Mouse (Mus musculus): Measurements from ENCODE around the gene Fdxr. TPM values are rescaled to one million over a fixed set of nuclear protein-coding genes. Genes with fewer than 3 reads are reported as not detected.

The Fdxr gene
- 10 to 100 TPM; 20.9 to 24.2 TPM for total RNA-seq (2021)

DNA sequence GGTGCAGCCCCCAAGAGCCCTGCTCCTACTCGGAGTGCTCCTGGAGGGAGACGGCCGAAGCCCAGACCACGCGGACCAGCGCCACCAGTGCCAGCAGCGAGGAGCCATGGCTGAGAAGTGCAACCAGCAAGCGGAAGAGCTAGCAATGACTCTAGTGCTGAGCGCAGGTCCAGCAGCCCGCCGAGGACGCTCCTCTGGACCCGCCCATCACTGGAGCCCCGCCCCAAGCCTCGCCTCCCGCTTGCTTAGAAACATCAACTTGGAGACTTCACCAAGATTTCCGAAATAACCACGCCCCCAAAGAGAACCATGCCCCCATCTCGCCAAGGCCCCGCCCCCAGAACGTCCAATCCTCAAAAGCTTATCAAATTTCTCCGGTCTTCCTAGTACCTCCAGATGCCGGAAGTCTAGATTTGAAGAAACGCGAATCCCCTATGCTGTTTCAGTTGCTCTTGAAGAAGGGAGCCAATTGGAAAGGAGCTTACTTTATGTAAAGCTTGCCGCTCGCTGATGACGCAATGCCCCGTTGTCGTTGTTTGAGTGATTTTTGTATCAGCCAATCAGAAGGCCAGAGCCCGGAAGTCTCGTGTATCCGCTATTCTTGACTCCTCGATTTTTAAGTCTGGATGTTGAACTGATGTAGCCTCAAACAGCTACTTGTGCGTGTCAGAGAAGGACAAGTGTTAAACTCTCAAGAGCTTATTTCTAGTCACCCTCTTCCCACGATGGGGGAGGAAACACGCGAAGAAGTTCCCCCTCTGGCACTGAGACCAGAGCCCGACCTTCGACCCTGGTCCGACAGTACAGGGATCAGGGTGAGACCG is at the start of gene Fdxr:
TSS of gene Fdxr (minus strand) at position 271 of the 824 bp plus-strand sequence.
- DNase-seq, result peak; percentile 94 to 95

DNA sequence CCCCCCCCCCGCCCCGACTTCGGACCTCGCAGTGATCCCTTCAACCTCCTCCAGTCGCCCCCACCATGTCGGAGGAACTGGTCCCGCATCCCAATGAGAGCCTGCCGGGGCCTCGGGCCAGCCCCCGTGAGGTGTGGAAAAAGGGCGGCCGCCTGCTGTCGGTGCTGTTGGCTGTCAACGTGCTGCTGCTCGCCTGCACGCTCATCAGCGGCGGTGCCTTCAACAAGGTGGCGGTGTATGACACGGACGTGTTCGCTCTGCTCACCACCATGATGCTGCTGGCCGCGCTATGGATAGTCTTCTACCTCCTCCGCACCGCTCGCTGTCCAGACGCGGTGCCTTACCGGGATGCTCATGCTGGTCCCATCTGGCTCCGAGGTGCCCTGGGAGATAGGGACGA is 46.5 kb upstream of the Fdxr start:
- DNase-seq, result no peak

DNA sequence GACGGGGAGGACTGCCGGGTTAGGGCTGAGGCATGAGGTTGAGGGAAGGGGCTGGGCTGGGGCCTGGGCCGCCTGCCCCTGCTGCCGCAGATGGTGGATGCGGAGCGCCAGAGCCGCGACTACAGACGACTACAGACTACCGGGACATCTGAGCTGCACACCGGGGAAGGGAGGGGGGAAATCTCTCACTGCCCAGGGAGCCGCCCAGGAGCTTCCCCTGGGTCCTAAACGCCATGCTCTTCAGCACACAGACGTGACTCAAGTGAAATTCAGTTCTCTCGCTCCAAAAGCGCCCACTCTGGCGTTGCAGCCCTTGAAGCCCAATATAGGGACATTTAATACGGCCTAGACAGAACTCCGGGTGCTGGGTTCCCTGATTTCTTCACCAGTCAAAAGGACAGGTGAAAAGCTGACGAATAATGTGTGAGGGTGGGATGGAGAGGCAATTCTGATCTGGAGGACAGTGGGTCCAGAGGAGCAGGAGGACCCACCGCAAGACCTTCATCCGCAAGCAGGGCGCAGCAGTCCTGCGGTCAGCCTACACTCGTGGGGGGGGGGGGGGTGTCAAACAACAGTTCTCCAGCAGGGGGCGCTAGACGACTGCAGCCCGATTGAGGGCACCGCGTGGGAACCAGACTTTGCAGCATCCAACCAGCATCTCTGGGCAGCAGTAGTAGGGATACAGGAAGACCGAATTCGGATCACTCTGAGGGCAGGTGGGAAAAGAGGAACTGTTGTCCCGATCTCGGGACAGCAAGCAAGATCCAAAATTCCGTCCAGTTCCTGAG is 45.2 kb upstream of the Fdxr start, which contains the start of gene Ush1g:
TSS of gene Ush1g (minus strand) at position 136 of the 788 bp plus-strand sequence.
- no peak for DNase-seq

DNA sequence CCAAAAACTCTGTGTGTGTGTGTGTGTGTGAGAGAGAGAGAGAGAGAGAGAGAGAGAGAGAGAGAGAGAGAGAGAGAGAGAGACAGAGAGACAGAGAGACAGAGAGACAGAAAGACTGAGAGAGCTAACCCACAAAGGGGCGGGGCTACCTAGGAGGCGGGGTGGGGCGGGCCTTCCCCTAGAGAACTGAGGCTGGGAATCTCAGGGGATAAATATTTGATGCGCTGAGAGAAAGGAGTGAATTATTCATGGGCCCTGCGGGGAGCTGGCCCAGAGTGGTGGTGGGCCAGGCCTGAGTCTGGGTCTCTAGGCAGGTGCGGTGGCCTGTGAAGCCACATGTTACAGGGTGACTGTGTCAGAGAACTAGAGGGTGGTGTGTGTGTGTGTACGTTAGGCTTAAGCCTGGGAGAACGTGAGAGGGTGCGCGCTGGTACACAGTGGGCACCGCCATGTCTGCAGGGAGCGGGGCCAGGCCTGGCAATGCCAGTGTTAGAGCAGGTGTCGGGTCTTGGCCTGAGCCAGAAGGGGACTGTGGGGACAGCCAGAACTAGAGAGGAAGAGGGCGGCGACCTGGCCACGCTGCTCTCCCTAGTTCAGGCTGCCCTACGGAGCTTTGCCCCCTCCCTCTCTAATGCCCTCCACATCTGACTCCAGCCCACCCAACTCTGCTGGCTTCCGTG is 43.0 kb upstream of the Fdxr start:
- no peak for DNase-seq

DNA sequence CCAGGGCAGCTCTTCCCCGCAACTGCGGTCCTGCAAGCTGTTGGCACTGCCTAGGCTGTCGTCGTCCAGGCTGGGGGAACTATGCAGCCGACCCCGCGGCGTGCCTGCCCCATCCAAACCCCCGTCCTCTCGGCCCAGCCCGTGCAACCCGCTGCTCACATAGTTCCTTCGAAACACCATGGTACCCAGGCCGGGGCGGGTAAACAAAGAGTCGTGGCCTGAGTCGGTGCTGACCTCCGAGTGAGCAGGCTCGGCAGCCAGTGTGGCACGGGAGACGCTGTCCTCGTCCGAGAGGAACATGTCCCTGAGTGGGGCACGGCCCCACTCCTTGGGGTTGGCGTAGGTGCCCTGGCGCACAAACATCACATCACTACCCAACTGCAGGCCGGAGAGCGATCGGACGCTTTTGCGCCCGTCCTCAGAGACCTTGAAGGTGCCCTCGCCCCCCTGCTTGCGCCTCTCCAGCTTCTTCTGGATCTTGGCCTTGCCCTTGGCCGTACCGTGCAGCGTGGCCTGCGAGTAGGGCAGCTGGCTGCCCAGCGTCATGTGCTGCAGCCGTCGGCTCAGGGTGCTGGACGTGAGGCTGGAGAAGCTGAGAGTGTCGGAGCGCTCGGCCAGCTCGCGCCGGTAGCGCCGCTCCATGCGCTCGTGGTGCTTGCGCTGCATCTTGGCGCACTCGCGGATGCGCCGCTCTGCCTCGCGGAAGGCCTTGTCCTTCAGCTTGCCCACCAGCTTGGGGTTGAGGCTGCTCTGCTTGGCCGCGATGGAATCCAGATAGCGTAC is 41.6 kb upstream of the Fdxr start:
- no peak for DNase-seq

DNA sequence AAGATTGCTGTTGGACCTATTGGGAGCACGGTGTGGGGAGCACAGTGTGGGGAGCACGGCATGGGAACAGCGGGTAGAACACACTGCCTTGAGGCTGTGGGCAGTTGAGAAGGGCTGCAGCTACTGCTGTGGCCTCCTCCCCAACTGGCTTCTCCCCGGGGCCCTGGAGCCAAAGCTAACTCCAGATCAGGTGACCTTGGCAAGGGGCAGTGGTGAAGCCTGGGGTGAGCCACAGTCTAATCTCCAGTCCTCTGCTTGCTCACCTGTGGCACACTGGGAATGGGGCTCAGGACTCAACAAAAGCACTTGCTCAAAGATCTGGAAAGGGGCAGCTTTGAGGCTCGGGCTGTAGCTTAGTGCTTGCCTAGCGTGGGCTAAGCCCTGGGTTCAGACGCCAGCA is 40.4 kb upstream of the Fdxr start:
- DNase-seq, result no peak

DNA sequence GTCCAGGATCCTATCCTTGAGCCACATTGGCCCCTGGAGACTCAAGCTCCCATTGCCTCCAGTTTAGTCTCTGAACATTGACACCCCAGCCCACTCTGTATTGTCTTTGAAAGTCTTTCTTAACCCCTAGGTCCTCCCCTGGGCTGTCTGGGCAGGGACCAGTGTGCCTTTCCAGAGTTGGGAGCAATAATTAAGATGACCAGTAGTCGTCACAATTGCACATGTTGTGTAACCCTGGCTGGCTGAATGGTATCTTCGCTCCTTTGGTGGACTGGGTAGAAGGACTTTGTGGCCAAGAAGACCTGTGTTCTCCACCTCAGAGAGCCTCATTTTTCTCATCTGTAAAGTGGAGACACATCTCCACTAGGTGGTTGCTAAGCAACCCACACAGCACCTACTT is 37.4 kb upstream of the Fdxr start:
- no peak for DNase-seq

DNA sequence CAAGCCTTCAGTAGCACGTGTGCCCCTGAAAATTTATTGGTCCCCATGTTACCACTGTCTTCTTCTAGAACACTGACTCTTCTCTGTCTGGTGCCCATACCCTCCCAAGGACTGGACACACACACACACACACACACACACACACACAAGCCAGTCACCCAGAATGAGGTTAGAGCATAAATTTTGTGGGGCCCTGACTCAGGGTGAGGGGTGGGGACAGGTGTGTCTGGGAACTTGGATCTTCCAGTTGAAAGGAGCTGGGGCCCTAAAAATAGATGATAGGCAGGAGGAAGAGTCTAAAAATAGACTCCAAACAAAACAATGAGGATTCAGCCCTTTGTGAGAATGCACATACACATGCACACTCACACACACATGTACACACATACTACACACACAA is 31.9 kb upstream of the Fdxr start:
- no peak for DNase-seq

DNA sequence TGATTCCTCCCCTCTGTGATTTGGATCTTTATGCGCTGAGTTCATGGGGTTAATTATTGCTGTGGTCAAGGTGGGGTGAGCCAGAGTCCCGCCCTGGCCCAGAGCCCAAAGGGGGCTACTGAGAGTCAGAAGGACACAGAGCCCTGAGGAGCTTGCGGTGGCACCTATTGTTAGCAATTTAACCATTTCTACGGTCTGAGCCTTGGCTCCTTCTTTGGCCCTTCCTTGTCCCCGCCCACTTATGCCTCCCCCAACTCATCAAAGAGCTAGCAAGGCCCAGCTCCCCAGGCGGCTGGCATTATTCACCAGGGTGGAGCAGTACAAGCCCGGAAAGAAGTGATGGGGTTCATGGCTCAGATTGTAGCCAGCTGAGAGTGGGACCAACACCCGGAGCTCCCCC is 30.0 kb upstream of the Fdxr start, which contains the start of gene Otop2:
TSS of gene Otop2 (plus strand) at position 301 of the 400 bp plus-strand sequence.
- DNase-seq, result no peak

DNA sequence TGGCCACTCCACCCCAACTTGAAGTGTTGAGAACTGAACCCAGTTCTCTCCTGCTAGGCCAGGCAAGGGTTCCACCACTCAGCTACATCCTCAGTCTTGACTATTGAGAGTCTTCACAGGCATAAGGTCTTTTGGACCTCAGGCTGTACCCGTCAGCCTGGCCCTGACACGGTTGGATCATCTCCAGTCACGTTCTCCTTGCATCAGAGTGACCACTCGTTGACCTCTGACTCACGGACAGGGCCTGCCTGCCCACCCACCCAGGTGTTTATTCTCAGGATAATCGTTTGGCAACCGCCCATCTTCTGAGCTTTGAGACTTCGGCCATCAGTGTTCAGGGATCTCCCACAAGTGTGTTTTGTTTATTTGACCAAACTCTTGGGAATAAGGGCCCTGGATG is 26.3 kb upstream of the Fdxr start:
- DNase-seq, result no peak

DNA sequence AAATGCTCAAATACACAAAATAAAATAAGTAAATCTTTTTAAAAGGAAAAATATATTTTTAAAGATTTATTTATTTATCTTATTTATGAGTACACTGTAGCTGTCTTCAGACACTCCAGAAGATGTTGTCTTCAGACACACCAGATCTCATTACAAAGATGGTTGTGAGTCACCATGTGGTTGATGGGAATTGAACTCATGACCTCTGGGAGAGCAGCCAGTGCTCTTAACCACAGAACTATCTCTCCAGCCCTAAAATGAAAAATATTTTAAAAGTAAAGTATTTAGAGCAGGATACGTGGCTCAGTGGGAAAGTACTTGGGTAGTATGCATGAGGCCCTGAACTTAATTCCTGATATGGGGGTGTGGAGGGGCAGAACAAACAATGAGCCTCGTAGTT is 24.5 kb upstream of the Fdxr start:
- DNase-seq, result no peak

DNA sequence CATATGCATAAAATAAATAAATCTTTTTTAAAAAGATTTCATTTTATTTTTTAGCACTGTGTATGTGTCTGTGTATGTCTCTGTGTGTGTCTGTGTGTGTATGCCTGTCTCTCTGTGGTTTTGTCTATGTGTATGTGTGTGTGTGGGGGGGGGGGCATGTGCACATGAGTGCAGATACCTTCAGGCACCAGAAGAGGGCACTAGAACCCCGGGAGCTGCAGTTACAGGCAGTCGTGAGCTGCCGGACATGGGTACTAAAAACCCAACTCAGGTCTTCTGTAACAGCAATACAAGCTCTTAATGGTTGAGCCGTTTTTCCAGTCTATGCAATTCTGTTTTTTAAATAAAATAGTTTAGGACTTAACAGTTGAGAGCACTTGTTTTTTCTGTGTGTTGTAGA is 23.9 kb upstream of the Fdxr start:
- DNase-seq, result no peak

DNA sequence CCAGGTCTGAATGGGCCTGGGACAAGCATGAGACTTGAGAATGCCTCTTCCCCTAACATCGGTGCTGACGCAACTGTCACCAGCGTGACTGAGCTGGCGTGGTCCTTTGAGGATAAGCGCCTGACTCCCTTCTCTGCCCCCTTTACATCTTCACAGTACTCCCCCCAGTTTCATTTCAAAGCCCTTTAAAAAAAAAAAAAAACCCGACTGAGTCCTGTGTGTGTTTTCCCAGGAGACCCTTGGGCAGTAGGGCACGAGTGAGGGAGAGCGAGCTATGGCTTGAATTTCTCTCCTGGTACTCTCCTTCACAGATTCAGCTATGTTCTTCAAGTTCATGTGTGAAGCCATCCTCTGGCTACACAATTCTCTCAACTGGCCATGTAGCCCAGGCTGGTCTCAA is 21.3 kb upstream of the Fdxr start:
- no peak for DNase-seq

DNA sequence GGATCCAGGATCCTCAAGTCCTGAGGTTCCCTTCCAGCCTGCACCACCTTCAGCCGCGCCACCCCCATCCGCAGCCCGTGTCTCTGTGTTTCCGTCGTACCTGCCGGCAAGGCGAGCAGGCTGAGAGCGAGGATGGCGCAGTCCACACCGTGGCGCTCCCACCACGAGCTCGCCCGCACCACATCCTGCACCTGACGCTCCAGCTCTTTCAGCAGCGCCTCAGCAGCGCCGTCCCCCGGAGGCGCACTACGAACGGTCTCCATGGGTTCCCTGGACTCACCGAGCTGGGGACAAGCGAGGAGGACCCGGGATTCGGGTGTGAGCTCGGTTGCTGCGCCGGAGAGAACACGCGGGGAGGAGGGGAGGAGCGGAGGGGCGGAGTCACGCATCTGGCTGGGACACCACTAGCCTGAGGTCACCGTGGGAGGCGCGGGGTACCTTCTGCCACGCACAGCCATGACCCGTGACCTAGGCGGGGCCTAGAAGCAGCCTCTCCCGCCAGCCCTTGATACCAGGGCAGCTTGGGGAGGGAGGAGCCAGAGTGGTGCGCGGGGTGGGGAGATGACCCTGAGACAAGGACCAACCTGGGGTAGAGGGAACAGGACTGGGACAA is 20.5 kb upstream of the Fdxr start, which contains the start of gene Fads6:
TSS of gene Fads6 (minus strand) at position 450 of the 613 bp plus-strand sequence.
- DNase-seq, result peak; percentile 69 to 76

DNA sequence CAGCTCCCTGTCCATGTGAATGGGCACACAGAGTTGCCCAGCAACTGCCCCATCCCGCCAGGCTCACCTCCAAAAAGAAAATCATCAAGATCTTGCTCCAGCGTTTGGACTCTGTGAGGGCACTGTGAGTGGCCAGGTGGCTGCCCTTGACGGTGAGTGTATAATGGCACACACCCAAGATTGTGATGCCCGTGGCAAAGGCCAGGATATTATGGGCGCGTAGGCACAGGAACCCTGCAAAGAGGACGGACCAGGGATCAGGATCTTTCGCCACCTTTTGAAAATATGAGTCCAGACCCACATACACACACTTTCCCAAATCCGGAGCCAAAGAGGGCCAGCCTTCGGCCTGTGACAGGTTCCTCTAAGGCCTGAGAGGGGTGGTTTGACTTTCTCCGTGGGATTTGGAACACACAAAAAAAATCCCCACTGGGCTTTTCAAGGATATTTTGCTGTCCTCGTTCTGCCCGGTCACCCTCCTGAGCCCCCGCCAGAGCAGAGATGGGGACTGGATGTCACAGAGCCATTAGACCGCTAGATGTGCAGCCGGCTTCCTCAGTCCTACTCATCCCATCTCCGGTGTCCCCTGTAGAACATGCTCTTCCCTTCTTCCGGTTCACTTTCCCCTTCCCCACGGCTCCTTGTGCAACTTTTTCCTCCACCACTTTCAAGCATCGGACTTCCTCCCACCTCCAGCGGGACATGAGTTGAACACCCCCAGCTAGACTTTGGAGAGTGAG is 19.8 kb upstream of the Fdxr start:
- DNase-seq, result no peak

DNA sequence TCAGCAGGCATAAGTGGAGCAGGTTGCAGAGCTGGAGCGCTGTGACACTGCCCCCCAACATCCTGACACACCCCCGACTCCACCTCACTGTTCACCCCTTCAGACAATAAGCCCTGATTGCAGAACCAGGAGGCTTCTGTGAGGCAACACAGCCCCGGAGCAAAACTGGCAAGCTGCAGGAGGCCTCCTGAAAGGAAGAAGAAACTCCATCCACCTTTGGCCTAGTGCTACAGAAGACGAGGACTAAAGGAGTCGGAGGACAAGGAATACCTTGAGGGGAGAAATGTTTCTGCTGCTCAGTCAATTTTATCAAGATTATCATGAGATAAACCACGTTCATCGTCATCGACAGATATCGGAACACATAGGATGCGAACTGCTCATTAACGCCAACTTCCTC is 19.1 kb upstream of the Fdxr start:
- no peak for DNase-seq

DNA sequence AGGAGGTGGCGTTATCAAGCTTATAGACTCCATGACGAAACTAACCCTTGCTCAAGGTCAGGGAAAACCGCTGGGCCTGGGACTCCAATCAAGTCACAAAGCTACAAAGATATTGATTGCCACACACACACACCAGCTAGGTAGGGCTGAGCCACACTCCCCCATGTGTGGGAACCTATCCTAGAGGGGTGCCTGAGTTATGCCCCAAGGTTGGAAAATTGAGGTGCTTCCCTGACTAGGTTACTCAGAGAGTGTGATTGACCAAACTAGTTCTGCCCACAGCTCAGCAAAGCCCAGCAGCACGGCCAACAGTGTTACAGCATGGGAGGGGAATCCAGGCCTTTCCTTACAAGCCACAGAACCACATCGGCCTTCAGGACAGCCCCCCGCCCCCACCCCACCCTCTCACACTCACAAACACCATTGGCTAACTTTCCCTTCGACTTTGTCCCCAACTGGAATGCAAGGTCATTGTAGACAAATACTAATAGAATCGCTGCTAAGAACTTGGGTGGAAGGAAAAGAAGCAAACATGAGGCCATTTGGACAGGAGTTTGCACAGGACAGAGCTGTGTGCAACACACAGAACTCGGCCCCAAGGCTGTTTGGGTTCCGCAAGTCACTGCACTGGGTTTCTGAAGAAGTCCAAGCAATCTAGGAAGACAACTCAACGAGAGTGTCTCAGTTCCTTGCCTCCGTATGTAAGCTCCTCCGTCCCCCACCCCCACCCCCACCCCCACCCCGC is 16.0 kb upstream of the Fdxr start:
- DNase-seq, result no peak

DNA sequence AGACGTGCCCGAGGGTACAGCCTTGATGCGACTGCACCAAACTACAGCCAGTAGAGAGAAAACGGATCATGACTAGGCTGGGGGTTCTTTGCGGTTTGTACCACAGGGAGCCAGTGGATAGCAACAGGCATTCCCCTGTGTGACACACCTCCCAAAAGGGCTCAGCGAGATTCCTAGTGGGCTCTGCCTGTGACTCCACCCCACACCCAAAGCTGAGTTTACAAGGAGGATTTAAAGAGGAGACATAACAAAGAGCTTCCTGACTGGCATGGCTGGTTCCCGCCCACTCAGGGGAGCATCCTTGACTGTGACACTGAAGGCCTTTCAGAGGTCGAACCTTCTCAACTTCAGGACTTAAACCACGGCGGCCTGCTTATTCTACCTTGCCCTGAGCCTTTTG is 14.7 kb upstream of the Fdxr start:
- no peak for DNase-seq

DNA sequence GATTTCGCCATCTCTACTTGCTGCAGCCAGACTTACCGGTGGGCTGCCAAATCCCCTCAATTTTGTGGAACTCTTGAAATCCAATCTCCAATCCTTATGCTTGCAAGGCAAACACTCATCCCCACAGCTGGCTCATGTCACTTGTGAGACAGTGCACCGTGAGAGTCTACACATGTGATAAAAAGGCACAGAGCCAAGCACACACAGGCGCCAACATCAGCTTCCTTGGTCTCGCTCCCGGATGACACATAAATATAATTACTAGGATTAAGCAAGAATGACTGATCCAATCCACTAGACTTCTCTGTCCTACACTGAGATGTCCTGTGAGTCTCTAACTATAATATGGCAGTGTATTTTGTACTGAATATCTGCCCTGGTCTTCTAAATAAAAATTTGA is 14.1 kb upstream of the Fdxr start:
- no peak for DNase-seq

DNA sequence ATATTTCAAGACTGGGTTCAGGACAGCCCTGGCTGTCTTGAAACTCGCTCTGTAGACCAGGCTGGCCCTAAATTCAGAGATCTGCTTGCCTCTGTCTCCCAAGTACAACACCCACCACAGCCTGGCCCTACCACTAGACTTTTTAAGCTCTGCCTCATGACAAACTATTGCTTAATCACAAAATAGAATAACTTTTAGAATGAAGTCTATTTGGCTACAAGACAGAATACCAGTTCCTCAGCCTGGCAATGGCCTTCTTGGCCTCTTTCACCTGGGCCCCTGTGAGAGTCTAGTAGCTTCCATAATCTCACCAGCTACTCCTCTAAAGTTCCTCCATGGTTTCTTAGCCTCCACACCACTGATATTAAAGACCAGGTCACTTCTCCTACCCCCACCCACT is 13.5 kb upstream of the Fdxr start:
- no peak for DNase-seq

Measured in layer of hippocampus, postnatal 36 days (tissue).